Comparison of ENCODE assay signal across 27 mouse cellular contexts in the genomic region with DNA sequence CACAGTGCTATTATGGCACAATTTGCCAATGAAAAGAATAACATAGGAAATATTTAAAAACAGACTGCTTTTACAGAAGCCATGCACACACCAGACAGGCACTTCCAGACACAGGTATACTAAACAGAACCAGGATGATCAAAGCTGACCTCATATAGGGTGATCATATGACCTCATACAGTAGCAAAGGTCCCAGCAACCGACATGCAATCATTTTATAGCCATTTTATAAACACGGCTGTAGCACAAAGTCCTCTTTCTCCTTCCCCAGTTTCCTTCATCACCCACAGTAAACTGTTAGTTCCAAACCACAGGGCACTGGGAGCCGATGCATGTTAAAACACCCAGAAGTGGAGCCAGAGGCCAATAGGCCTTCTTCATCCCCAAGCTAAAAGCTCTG. TPM values are rescaled to one million over a fixed set of nuclear protein-coding genes. Genes with fewer than 3 reads are reported as not detected.
"Had no signal": no experiment of that assay in that cellular context is flagged by ENCODE, and none has a peak within 500 bp of the region (broad histone marks: within the 10 kb centered on the region; RNA-seq: fewer than 3 reads in every experiment).

No protein-coding gene starts in this region.

- H3K9me3 ChIP-seq: heart, embryonic 15.5 days; kidney, embryonic 15.5 days; limb, embryonic 15.5 days; liver, embryonic 12.5 days had no signal

- DNase-seq: gastrocnemius, postnatal 14 days; gastrocnemius, postnatal 36 days; heart, adult 11 months; heart, adult 2 months; heart, postnatal 14 days; heart, postnatal 36 days; kidney, adult 11 months; kidney, adult 2 months; kidney, adult 9 months; kidney, postnatal 14 days; kidney, postnatal 36 days; layer of hippocampus, adult 9-11 months; layer of hippocampus, postnatal 36 days; left cerebral cortex, postnatal 4 days had no signal

- H3K4me2 ChIP-seq: heart, embryonic 11.5 days; heart, embryonic 13.5 days; heart, embryonic 15.5 days; hindbrain, embryonic 14.5 days; kidney, embryonic 15.5 days; limb, embryonic 13.5 days; limb, embryonic 15.5 days; liver, embryonic 12.5 days had no signal

- H3K27ac ChIP-seq: heart, adult 2 months; heart, embryonic 13.5 days; heart, embryonic 15.5 days; hindbrain, embryonic 14.5 days; kidney, embryonic 15.5 days; kidney, postnatal 0 days; limb, embryonic 13.5 days; limb, embryonic 15.5 days; liver, embryonic 12.5 days had no signal

- H3K4me1 ChIP-seq: heart, embryonic 15.5 days; limb, embryonic 15.5 days; liver, embryonic 12.5 days had no signal

- H3K9ac ChIP-seq: heart, embryonic 13.5 days; heart, embryonic 15.5 days; hindbrain, embryonic 14.5 days; kidney, embryonic 15.5 days; limb, embryonic 13.5 days; limb, embryonic 15.5 days; liver, embryonic 12.5 days had no signal

- H3K36me3 ChIP-seq: heart, embryonic 13.5 days; heart, embryonic 15.5 days; kidney, embryonic 15.5 days; limb, embryonic 13.5 days; limb, embryonic 15.5 days; liver, embryonic 12.5 days had no signal

- ATAC-seq: hindbrain, embryonic 16.5 days; inflammation-experienced regulatory T-cells, adult 6 months; liver, embryonic 12.5 days had no signal

- H3K4me3 ChIP-seq: heart, adult 2 months; heart, embryonic 13.5 days; heart, embryonic 15.5 days; kidney, embryonic 15.5 days; limb, embryonic 13.5 days; limb, embryonic 15.5 days; liver, embryonic 12.5 days had no signal

RNA-seq across cellular contexts. Expression of gene Pls1, which starts 5.7 kb away (rescaled TPM):
- total RNA-seq: gastrocnemius, adult 8-10 months; gastrocnemius, postnatal 36 days; hematopoietic stem cell, adult 5-6 weeks had no signal
